Mouse (Mus musculus) myocyte (in vitro differentiated cells): ENCODE results near the gene Ncapg2.

Source experiments
- CEBPB ChIP-seq: IDR thresholded peaks from 2 replicates; pipeline ENCODE4 v1.6.1; 2011; ENCODE audit warnings: mild to moderate bottlenecking, moderate library complexity; ENCODE audit not compliant: poor library complexity, insufficient read depth, severe bottlenecking
- E2F4 ChIP-seq: IDR thresholded peaks from one replicate; pipeline ENCODE4 v1.6.1; 2011; ENCODE audit warnings: mild to moderate bottlenecking, control low read depth, moderate library complexity; ENCODE audit not compliant: insufficient read depth
- MAX ChIP-seq: IDR thresholded peaks from one replicate; pipeline ENCODE4 v1.6.1; 2011; ENCODE audit warnings: low read depth, mild to moderate bottlenecking, control low read depth
- POLR2A ChIP-seq: IDR thresholded peaks from one replicate; pipeline ENCODE4 v1.6.1; 2011; ENCODE audit warnings: low read depth, mild to moderate bottlenecking, control low read depth, moderate library complexity; ENCODE audit not compliant: insufficient read length
- POLR2AphosphoS2 ChIP-seq: IDR thresholded peaks from one replicate; pipeline ENCODE4 v1.6.1; 2011; ENCODE audit warnings: low read depth, control low read depth; ENCODE audit not compliant: insufficient read length
- TCF3 ChIP-seq: IDR thresholded peaks from one replicate; pipeline ENCODE4 v1.6.1; 2011; ENCODE audit warnings: low read depth, control low read depth; ENCODE audit not compliant: insufficient read length
- USF1 ChIP-seq: IDR thresholded peaks from one replicate; pipeline ENCODE4 v1.6.1; 2011; ENCODE audit warnings: low read depth, mild to moderate bottlenecking, control low read depth, moderate library complexity

GRCm38 (mm10) chr12:116484991-116485390, 79.8 kb downstream of the Ncapg2 start:
- no peak for TF ChIP-seq USF1
- TF ChIP-seq POLR2A = no peak
- no peak for TF ChIP-seq POLR2AphosphoS2
- no peak for TF ChIP-seq E2F4
- TF ChIP-seq TCF3 = no peak
- TF ChIP-seq CEBPB = no peak
- no peak for TF ChIP-seq MAX
